Mouse (Mus musculus) megakaryocyte, embryonic 14.5 days (primary cell): ENCODE results near the gene Rere. TPM values are rescaled to one million over a fixed set of nuclear protein-coding genes. Genes with fewer than 3 reads are reported as not detected.

Experiments used
- H3K27me3 ChIP-seq: replicated peaks from 2 replicates; pipeline ENCODE3; 2012; ENCODE audit warnings: inconsistent platforms
- H3K36me3 ChIP-seq: replicated peaks from 2 replicates; pipeline ENCODE3; 2012; ENCODE audit warnings: low read length, inconsistent platforms, mixed read lengths
- H3K4me1 ChIP-seq: 2 replicates; pipeline ENCODE4 v1.6.1; 2012; ENCODE audit warnings: inconsistent platforms
- H3K4me3 ChIP-seq: replicated peaks from 2 replicates; pipeline ENCODE3; 2012; ENCODE audit warnings: moderate library complexity, mild to moderate bottlenecking, inconsistent platforms
- H3K9me3 ChIP-seq: 2 replicates; pipeline ENCODE4 v1.6.1; 2012; ENCODE audit warnings: inconsistent platforms
- FLI1 ChIP-seq: IDR thresholded peaks from 2 replicates; pipeline ENCODE4 v1.6.1; 2012; ENCODE audit warnings: low read length, inconsistent platforms, mixed read lengths
- GATA1 ChIP-seq: IDR thresholded peaks from 3 replicates; pipeline ENCODE4 v1.6.1; 2012; ENCODE audit warnings: mixed read lengths, low read length, inconsistent platforms, borderline replicate concordance
- polyA plus RNA-seq: library from polyadenylated mRNA; stranded (reverse); fragments of >175 nt; gene quantifications from 2 replicates; pipeline ENCODE4 v1.2.3, GENCODE M21; 2012; ENCODE audit warnings: low replicate concordance; ENCODE audit not compliant: insufficient read depth

Gene Rere
- polyA plus RNA-seq, 1 experiment, result 39.0 TPM

- no peak for TF ChIP-seq FLI1
- no peak for TF ChIP-seq GATA1
- H3K27me3 ChIP-seq, result peaks cover 66% of the 10 kb centered on the region
- H3K4me3 ChIP-seq, result no peak overlapping the region
- H3K4me1 ChIP-seq, result peaks cover 11% of the 10 kb centered on the region
- H3K36me3 ChIP-seq, result no peaks in the 10 kb centered on the region
- H3K9me3 ChIP-seq, result peaks cover 8% of the 10 kb centered on the region
Observed at GRCm38 (mm10) chr4:150659926-150660610, 378.6 kb downstream of the Rere start.

GRCm38 (mm10) chr4:150661886-150662285 lies 380.4 kb downstream of the Rere start:
- H3K4me1 ChIP-seq, result peaks cover 7% of the 10 kb centered on the region; the same call in 1 of the 2 replicates

DNA sequence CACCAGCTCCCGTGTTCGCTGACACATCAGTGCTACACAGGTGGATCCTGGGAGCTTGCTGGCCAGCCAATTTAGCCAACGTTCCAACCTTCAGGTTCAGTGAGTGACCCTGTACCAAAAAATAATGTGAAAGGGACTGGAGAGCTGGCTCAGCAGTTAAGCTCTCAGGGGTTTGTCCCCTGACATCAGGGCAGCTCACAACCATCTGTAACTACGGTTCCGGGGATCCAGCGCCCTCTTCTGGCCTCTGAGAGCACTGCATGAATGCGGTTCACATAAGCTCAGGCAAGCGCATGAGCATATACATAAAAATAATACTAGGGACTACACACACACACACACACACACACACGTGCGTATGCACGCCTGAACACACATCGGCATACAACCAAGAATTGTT lies 381.7 kb downstream of the Rere start:
- peaks cover 12% of the 10 kb centered on the region for H3K9me3 ChIP-seq
- TF ChIP-seq GATA1 (no peak), FLI1 (no peak)
- H3K4me3 ChIP-seq, result no peak overlapping the region
- H3K4me1 ChIP-seq, result peaks cover 7% of the 10 kb centered on the region; the same call in 1 of the 2 replicates
- H3K27me3 ChIP-seq, result peaks cover 62% of the 10 kb centered on the region
- no peaks in the 10 kb centered on the region for H3K36me3 ChIP-seq

More at GRCm38 (mm10) chr4:150661886-150662285, 380.4 kb downstream of the Rere start:
- no peak for TF ChIP-seq GATA1
- no peak for TF ChIP-seq FLI1
- Histone ChIP-seq H3K9me3 (peaks cover 6% of the 10 kb centered on the region; the same call in 1 of the 2 replicates), H3K4me3 (peak overlapping the region; percentile 16), H3K27me3 (peaks cover 66% of the 10 kb centered on the region), H3K36me3 (no peaks in the 10 kb centered on the region)

DNA sequence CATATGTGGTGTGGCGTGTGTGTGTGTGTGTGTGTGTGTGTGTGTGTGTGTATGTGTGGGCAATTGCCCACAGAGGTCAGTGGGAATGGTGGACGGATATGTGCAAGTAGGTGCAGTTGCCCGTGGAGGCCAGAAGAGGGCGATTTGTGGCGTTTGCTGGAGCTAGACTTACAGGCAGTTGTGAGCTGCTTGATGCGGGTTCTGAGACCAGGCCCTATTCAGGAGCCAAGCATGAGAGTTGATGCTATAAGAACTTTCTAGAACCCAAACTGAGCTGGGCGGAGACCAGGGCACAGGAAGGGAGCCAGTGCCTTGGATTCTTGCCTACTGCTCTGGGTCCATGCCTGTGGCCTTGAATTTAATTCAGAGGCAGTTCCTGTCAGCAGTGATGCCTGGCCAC lies 383.3 kb downstream of the Rere start:
- H3K4me1 ChIP-seq, result peaks cover 10% of the 10 kb centered on the region; the same call in 1 of the 2 replicates
- H3K9me3 ChIP-seq, result peaks cover 12% of the 10 kb centered on the region
- TF ChIP-seq FLI1 (no peak), GATA1 (no peak)
- H3K36me3 ChIP-seq, result no peaks in the 10 kb centered on the region
- no peak overlapping the region for H3K4me3 ChIP-seq
- H3K27me3 ChIP-seq, result peaks cover 54% of the 10 kb centered on the region

GRCm38 (mm10) chr4:150665806-150666205 lies 384.4 kb downstream of the Rere start:
- Histone ChIP-seq H3K4me1 (peaks cover 10% of the 10 kb centered on the region; the same call in 1 of the 2 replicates), H3K27me3 (peaks cover 52% of the 10 kb centered on the region), H3K4me3 (no peak overlapping the region), H3K36me3 (no peaks in the 10 kb centered on the region), H3K9me3 (peaks cover 12% of the 10 kb centered on the region)
- no peak for TF ChIP-seq FLI1
- TF ChIP-seq GATA1, result no peak

Other genes with a start within 250 kb of the Rere start
- 1.1 and 1.9 TPM in 2 replicates for gene Gpr157, start 194.3 kb upstream of the Rere start, polyA plus RNA-seq
- 0.15 TPM in 1 of 2 replicates, not detected in the other for gene Slc2a5, start 162.4 kb upstream of the Rere start, polyA plus RNA-seq
- gene Slc2a7, start 132.7 kb upstream of the Rere start, polyA plus RNA-seq, result not detected in 2 replicates
- gene Car6, start 80.3 kb upstream of the Rere start, polyA plus RNA-seq, result not detected in 2 replicates
- gene Eno1, start 44.9 kb upstream of the Rere start, polyA plus RNA-seq, result 2,192 and 2,220 TPM in 2 replicates